ENCODE assay signal across 39 mouse cellular contexts in genomic region chr17:14118863-14119262, GRCm38 (mm10). TPM values are rescaled to one million over a fixed set of nuclear protein-coding genes. Genes with fewer than 3 reads are reported as not detected.
"Had no signal": no experiment of that assay in that cellular context is flagged by ENCODE, and none has a peak within 500 bp of the region (broad histone marks: within the 10 kb centered on the region; RNA-seq: fewer than 3 reads in every experiment).

No protein-coding gene starts in this region.

- H3K27me3 ChIP-seq: heart, embryonic 15.5 days; hindbrain, embryonic 12.5 days; intestine, embryonic 15.5 days; limb, embryonic 12.5 days; liver, embryonic 13.5 days; liver, embryonic 15.5 days had no signal

- ATAC-seq: hindbrain, embryonic 16.5 days; inflammation-experienced regulatory T-cells, adult 6 months; intestine, embryonic 15.5 days; intestine, postnatal 0 days; liver, postnatal 0 days had no signal

- H3K9me3 ChIP-seq: heart, embryonic 13.5 days; heart, embryonic 15.5 days; hindbrain, embryonic 10.5 days; hindbrain, embryonic 12.5 days; intestine, embryonic 15.5 days; limb, embryonic 10.5 days; limb, embryonic 12.5 days; liver, embryonic 13.5 days; liver, embryonic 15.5 days had no signal

- DNase-seq: gastrocnemius, adult 2 months; gastrocnemius, postnatal 10 days; gastrocnemius, postnatal 25 days; heart, adult 2 months; heart, postnatal 36 days; kidney, adult 18-20 months; kidney, adult 8-10 months; kidney, postnatal 10 days; kidney, postnatal 25 days; kidney, postnatal 4 days; liver; liver, embryonic 13.5 days; liver, postnatal 0 days had no signal

- H3K4me2 ChIP-seq: heart, embryonic 13.5 days; heart, embryonic 15.5 days; hindbrain, embryonic 12.5 days; hindbrain, embryonic 14.5 days; intestine, embryonic 15.5 days; limb, embryonic 12.5 days; liver, embryonic 11.5 days; liver, embryonic 13.5 days; liver, embryonic 15.5 days had no signal

- H3K4me3 ChIP-seq: gastrocnemius, adult 2 months; heart, adult 2 months; heart, embryonic 13.5 days; heart, embryonic 15.5 days; hindbrain, embryonic 10.5 days; hindbrain, embryonic 12.5 days; intestine, embryonic 15.5 days; layer of hippocampus, adult 2 months; left cerebral cortex, adult 2 months; limb, embryonic 10.5 days; limb, embryonic 12.5 days; liver, embryonic 13.5 days; liver, embryonic 15.5 days had no signal

- H3K9ac ChIP-seq: heart, embryonic 13.5 days; heart, embryonic 15.5 days; hindbrain, embryonic 12.5 days; hindbrain, embryonic 14.5 days; intestine, embryonic 15.5 days; limb, embryonic 12.5 days; liver, embryonic 13.5 days; liver, embryonic 15.5 days; liver, postnatal 0 days had no signal

- H3K4me1 ChIP-seq: heart, embryonic 15.5 days; hindbrain, embryonic 10.5 days; hindbrain, embryonic 12.5 days; intestine, embryonic 15.5 days; limb, embryonic 10.5 days; limb, embryonic 12.5 days; liver, embryonic 13.5 days; liver, embryonic 15.5 days had no signal

- H3K27ac ChIP-seq: gastrocnemius, adult 2 months; heart, adult 2 months; heart, embryonic 13.5 days; heart, embryonic 15.5 days; hindbrain, embryonic 10.5 days; hindbrain, embryonic 12.5 days; hindbrain, embryonic 14.5 days; intestine, embryonic 15.5 days; layer of hippocampus, adult 2 months; left cerebral cortex, adult 2 months; limb, embryonic 10.5 days; limb, embryonic 12.5 days; liver, embryonic 13.5 days; liver, embryonic 15.5 days had no signal

- H3K36me3 ChIP-seq: heart, embryonic 13.5 days; heart, embryonic 15.5 days; hindbrain, embryonic 10.5 days; hindbrain, embryonic 12.5 days; intestine, embryonic 15.5 days; limb, embryonic 10.5 days; limb, embryonic 12.5 days; liver, embryonic 13.5 days; liver, embryonic 15.5 days had no signal

RNA-seq across cellular contexts. Expression of gene Gm7358, which starts 59.5 kb away (rescaled TPM):
- total RNA-seq: gastrocnemius, adult 2 months; gastrocnemius, postnatal 10 days; gastrocnemius, postnatal 25 days; gastrocnemius, postnatal 4 days; granulocyte monocyte progenitor cell, adult 5-6 weeks; heart, adult 2 months; heart, postnatal 36 days; layer of hippocampus, adult 2 months; layer of hippocampus, postnatal 10 days; layer of hippocampus, postnatal 25 days; left cerebral cortex, adult 2 months; left cerebral cortex, postnatal 14 days; left cerebral cortex, postnatal 36 days had no signal
- polyA plus RNA-seq: frontal cortex, adult 2 months; heart, adult 2 months; heart, embryonic 13.5 days; heart, embryonic 15.5 days; heart, postnatal 0 days; hindbrain, embryonic 10.5 days; hindbrain, embryonic 12.5 days; hindbrain, embryonic 14.5 days; hindbrain, embryonic 16.5 days; inflammation-experienced regulatory T-cells, adult 6 months; intestine, embryonic 15.5 days; intestine, postnatal 0 days; kidney, embryonic 14.5 days; kidney, embryonic 16.5 days; limb, embryonic 10.5 days; limb, embryonic 12.5 days; limb, embryonic 14.5 days; liver, embryonic 11.5 days; liver, embryonic 13.5 days; liver, embryonic 15.5 days; liver, postnatal 0 days had no signal
